Mouse (Mus musculus) lung, postnatal 0 days (tissue): Measurements from ENCODE around the gene Nrip1. TPM values are rescaled to one million over a fixed set of nuclear protein-coding genes. Genes with fewer than 3 reads are reported as not detected.

Experiments used
- ATAC-seq: fragments of 200-750 bp; cut with Nextera tagmentation; 2 replicates; pipeline ENCODE4 v1.8.0; 2017; ENCODE audit warnings: moderate library complexity
- DNase-seq: peaks from one replicate; pipeline ENCODE4 v3.0.0-alpha.2; 2016; ENCODE audit warnings: low spot score
- H3K27ac ChIP-seq: fragments of 300-500 bp; sonication (generic); 2 replicates; pipeline ENCODE4 v1.5.1; 2014; ENCODE audit warnings: antibody characterized with exemption, mild to moderate bottlenecking, low read length, mixed read lengths
- H3K27me3 ChIP-seq: fragments of 300-500 bp; sonication (generic); replicated peaks from 2 replicates; pipeline ENCODE4 v1.6.1; 2014; ENCODE audit warnings: low read length, mixed read lengths; ENCODE audit not compliant: insufficient read depth
- H3K36me3 ChIP-seq: fragments of 300-500 bp; sonication (generic); 2 replicates; pipeline ENCODE4 v1.6.1; 2014; ENCODE audit warnings: low read length, mixed read lengths; ENCODE audit not compliant: insufficient read depth
- H3K4me1 ChIP-seq: fragments of 300-500 bp; sonication (generic); 2 replicates; pipeline ENCODE4 v1.6.1; 2014; ENCODE audit warnings: antibody characterized with exemption, low read depth, low read length, mixed read lengths; ENCODE audit not compliant: insufficient read depth
- H3K4me2 ChIP-seq: fragments of 300-500 bp; sonication (generic); replicated peaks from 2 replicates; pipeline ENCODE4 v1.6.1; 2014; ENCODE audit warnings: low read depth, mild to moderate bottlenecking, low read length, moderate library complexity, mixed read lengths
- H3K4me3 ChIP-seq: fragments of 300-500 bp; sonication (generic); 2 replicates; pipeline ENCODE4 v1.5.1; 2014; ENCODE audit warnings: low read depth, low read length
- H3K9ac ChIP-seq: fragments of 300-500 bp; sonication (generic); replicated peaks from 2 replicates; pipeline ENCODE4 v1.6.1; 2014; ENCODE audit warnings: low read depth, mild to moderate bottlenecking
- H3K9me3 ChIP-seq: fragments of 300-500 bp; sonication (generic); 2 replicates; pipeline ENCODE4 v1.6.1; 2016; ENCODE audit warnings: low read length, mixed read lengths
- CTCF ChIP-seq: IDR thresholded peaks from 2 replicates; pipeline ENCODE4 v1.5.1; 2016; ENCODE audit warnings: antibody characterized with exemption, mild to moderate bottlenecking
- EP300 ChIP-seq: IDR thresholded peaks from 2 replicates; pipeline ENCODE4 v1.6.1; 2016; ENCODE audit warnings: antibody characterized with exemption, mild to moderate bottlenecking, control low read depth
- WGBS: fragments of 180-500 bp; shearing (Covaris S2); extraction: QIAGEN DNeasy Blood & Tissue Kit; methylation state at CpG from one replicate; pipeline ENCODE4 v1.1.7; 2014; 5-methylcytosine and 5-hydroxymethylcytosine counted together
- polyA plus RNA-seq: library from polyadenylated mRNA; unstranded; fragments of >200 nt; fragmentation: Nextera tagmentation; extraction: Ambion mirVana; gene quantifications from 2 replicates; pipeline ENCODE4 v1.2.1, GENCODE M21; 2015

The Nrip1 gene
- polyA plus RNA-seq, result 25.3 and 29.6 TPM in 2 replicates

DNA sequence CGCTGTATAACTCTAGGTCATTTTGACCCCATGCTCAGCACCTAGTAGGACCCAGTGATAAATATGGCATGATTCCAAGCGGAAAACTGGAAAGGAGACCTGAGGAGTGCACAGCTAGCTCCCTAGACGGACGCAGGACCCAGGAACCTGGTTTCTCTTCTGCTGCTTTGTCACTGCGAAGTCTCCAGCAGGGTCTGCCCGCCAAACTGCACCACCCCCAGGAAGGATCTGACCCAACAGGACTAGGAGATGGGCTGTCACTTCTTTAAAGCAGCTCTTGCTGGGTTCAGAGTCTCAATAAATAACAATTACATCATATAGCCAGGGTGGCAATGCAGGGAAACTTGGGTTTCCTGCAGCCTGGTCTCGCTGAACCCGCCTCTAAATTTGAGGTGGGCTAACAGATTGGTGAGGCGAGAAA lies at the start of gene Nrip1:
Nrip1 (minus strand) TSS at position 157 of the 421 bp plus-strand sequence.
- H3K9ac ChIP-seq, result peak within 1 kb of the TSS; percentile 92
- no peaks in the 10 kb centered on the region; the same call in 1 of the 2 replicates for H3K4me1 ChIP-seq
- TF ChIP-seq CTCF, result 0 out of 2 replicates have a peak, but pooled peaks have one; percentile 30
- TF ChIP-seq EP300, result no peak
- H3K4me3 ChIP-seq, result peak within 1 kb of the TSS; percentile 96
- H3K27ac ChIP-seq, result peak within 1 kb of the TSS; percentile 99
- DNase-seq, result peak; percentile 83
- peak within 1 kb of the TSS; percentile 74 for H3K4me2 ChIP-seq
- H3K27me3 ChIP-seq, result no peaks in the 10 kb centered on the region
- no peaks in the 10 kb centered on the region for H3K36me3 ChIP-seq
- WGBS, result 0% methylated on average over 9 of the region's 9 CpGs
- H3K9me3 ChIP-seq, result no peaks in the 10 kb centered on the region
- peak; percentile 29 for ATAC-seq

DNA sequence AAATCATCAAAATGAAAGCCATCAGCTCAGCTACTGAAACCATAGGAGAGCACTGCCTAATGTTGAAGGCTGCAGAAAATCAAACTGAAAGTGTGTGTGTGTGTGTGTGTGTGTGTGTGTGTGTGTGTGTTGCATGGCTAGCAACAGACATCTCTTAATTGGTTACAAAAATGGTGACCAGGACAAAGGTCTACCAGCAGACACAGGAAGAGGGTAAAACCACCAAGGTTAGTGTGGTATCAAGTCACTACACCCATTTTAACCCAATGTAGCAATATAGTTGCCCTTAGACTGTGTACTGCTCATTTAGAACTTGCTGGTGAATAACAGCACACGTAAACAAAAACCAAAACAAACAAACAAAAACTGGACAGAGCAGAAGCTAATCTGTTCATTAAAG lies 48.9 kb upstream of the Nrip1 start:
- no peak for DNase-seq
- Histone ChIP-seq H3K27ac (no peak overlapping the region), H3K9me3 (no peaks in the 10 kb centered on the region), H3K27me3 (no peaks in the 10 kb centered on the region), H3K4me2 (no peak overlapping the region), H3K4me3 (no peak overlapping the region), H3K9ac (no peak overlapping the region), H3K36me3 (no peaks in the 10 kb centered on the region), H3K4me1 (no peaks in the 10 kb centered on the region)
- ATAC-seq, result no peak
- WGBS, result 85% methylated on average over 1 of the region's 1 CpGs
- TF ChIP-seq EP300 (no peak), CTCF (no peak)

DNA sequence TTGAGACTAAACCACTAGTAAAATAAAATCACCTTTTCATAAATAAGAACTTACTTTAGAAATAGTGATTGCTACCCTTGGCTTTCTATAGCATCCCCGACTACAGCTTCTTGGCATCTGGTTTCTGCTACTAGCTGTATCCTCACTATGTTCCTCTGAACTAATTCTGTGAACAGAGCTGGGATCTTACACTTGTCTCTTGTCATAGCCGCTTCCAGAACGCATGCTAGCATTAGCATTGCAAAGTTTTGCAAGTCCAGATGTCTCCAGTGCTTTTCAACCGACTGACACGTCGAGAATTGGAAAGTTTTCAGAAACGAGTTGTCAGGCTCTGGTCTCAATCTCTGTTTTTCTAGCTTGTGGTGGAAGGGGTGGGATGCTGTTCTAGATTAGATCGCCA lies 46.2 kb upstream of the Nrip1 start:
- DNase-seq (no peak), ATAC-seq (no peak)
- TF ChIP-seq CTCF (no peak), EP300 (no peak)
- Histone ChIP-seq H3K36me3 (no peaks in the 10 kb centered on the region), H3K4me2 (no peak overlapping the region), H3K9me3 (no peaks in the 10 kb centered on the region), H3K9ac (no peak overlapping the region), H3K4me1 (no peaks in the 10 kb centered on the region), H3K27ac (no peak overlapping the region), H3K4me3 (no peak overlapping the region), H3K27me3 (no peaks in the 10 kb centered on the region)
- 52% methylated on average over 8 of the region's 8 CpGs for WGBS

DNA sequence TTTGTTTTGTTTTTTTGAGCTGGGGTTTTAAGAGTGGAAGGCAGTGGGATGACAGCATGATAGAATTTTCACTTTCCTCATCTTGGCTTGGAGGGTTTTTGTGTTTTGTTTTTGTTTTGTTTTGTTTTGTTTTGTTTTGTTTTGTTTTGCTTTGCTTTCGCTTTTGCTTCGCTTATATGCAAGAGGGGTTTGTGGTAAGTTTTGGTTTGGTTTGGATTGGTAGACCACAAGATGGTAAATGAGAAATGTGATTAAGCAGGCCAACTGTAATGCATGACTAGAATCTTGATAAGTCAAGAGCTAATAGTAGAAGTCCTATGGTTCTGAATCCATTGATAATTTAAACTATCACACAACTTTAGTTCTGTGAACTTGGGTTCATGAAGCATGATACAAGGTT lies 42.9 kb upstream of the Nrip1 start:
- no peak for ATAC-seq
- no peaks in the 10 kb centered on the region for H3K9me3 ChIP-seq

DNA sequence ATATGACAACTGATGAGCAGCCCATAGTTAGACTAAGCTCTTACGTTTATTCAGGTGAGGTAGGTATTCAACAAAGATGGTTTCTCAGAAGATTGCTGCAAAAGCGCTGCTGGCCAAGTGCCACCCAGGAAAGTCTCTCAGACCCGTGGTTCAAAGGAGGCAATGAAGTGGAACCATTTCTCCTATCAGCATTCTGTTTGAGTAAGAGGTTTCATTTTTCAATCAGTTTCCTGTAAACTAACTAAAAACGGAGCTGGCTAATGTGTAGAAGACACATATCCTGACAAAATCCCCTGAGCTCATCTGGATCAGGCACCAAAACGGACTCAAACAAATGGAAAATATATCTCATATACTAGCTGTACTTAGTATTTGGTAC lies 42.4 kb upstream of the Nrip1 start:
- Histone ChIP-seq H3K9ac (no peak overlapping the region), H3K9me3 (no peaks in the 10 kb centered on the region), H3K36me3 (no peaks in the 10 kb centered on the region), H3K4me2 (no peak overlapping the region), H3K27me3 (no peaks in the 10 kb centered on the region), H3K4me3 (no peak overlapping the region), H3K4me1 (no peaks in the 10 kb centered on the region), H3K27ac (no peak overlapping the region)
- TF ChIP-seq EP300 (no peak), CTCF (no peak)
- 57% methylated on average over 5 of the region's 5 CpGs for WGBS
- DNase-seq, result no peak
- no peak for ATAC-seq

More for the DNA sequence above, 42.9 kb upstream of the Nrip1 start:
- Histone ChIP-seq H3K27me3 (no peaks in the 10 kb centered on the region), H3K36me3 (no peaks in the 10 kb centered on the region), H3K4me2 (no peak overlapping the region), H3K4me3 (no peak overlapping the region), H3K4me1 (no peaks in the 10 kb centered on the region), H3K27ac (no peak overlapping the region), H3K9ac (no peak overlapping the region)
- WGBS, result 92% methylated on average over 2 of the region's 2 CpGs
- DNase-seq, result no peak
- TF ChIP-seq CTCF (no peak), EP300 (no peak)

DNA sequence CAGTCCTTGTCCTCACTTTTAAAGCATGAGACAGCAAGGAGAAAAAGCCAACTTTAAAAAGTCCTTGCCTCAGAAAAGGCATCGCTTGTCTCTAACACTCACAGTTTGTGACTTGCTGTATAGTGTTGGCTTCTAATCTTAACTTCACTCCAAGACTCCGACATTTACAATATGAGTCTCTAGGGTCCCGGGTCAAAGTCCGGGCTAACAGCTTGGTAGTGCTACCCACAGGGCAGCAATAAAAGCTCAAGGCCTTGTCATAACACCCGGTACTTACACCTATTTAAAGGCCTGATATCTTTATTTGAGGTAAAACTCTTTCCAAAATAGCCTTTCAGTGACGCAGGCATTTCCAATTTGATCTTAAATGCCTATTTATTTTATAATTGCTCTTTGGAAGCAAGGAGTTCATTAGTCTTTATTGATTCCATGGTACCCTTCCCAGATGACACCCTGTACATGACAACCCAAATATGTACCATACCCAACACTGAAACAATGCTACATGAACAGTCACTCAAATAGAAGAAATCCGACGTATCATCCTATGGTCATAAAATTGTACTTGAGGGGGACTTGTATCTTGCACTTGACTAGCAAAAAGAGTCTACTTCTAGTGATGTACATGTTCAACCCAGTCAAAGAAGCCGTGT lies 41.9 kb upstream of the Nrip1 start:
- DNase-seq (no peak), ATAC-seq (no peak)
- 68% methylated on average over 9 of the region's 9 CpGs for WGBS
- H3K9ac ChIP-seq, result no peak overlapping the region
- H3K27ac ChIP-seq, result no peak overlapping the region
- H3K4me3 ChIP-seq, result no peak overlapping the region
- H3K36me3 ChIP-seq, result no peaks in the 10 kb centered on the region
- H3K27me3 ChIP-seq, result no peaks in the 10 kb centered on the region
- no peaks in the 10 kb centered on the region for H3K4me1 ChIP-seq
- no peaks in the 10 kb centered on the region for H3K9me3 ChIP-seq
- H3K4me2 ChIP-seq, result no peak overlapping the region
- TF ChIP-seq EP300, result no peak
- TF ChIP-seq CTCF, result no peak

DNA sequence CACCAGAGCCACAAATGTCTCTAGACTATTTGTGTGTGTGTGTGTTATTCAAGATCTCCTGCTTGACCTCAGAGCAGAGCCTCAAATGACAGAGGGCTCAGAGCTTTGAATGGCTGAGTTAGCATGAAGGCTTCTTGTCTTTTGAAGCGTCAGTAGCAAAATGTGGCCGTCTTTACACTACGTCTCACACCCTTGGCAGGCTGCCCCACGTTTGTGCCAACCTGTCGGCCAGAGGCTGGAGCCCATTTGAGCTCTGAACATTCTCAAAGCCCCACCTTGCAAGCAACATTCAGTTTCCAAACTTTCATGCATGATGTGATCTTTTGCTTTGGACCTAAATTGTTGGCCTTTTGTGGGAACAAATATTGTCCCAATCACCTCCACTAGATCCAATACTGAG lies 40.9 kb upstream of the Nrip1 start:
- 49% methylated on average over 5 of the region's 5 CpGs for WGBS
- no peaks in the 10 kb centered on the region for H3K27me3 ChIP-seq
- no peak for DNase-seq
- H3K27ac ChIP-seq, result no peak overlapping the region
- H3K4me2 ChIP-seq, result no peak overlapping the region
- H3K9me3 ChIP-seq, result no peaks in the 10 kb centered on the region
- H3K4me1 ChIP-seq, result no peaks in the 10 kb centered on the region
- no peak overlapping the region for H3K4me3 ChIP-seq
- no peaks in the 10 kb centered on the region for H3K36me3 ChIP-seq
- H3K9ac ChIP-seq, result no peak overlapping the region
- ATAC-seq, result no peak
- no peak for TF ChIP-seq CTCF
- no peak for TF ChIP-seq EP300
